Mouse (Mus musculus) megakaryocyte, embryonic 14.5 days (primary cell): ENCODE results near the gene Mat2a.

ENCODE experiments used
- FLI1 ChIP-seq: IDR thresholded peaks from 2 replicates; pipeline ENCODE4 v1.6.1; 2012; ENCODE audit warnings: low read length, inconsistent platforms, mixed read lengths
- GATA1 ChIP-seq: IDR thresholded peaks from 3 replicates; pipeline ENCODE4 v1.6.1; 2012; ENCODE audit warnings: mixed read lengths, low read length, inconsistent platforms, borderline replicate concordance

GRCm38 (mm10) chr6:72484887-72485286 lies 45.5 kb upstream of the Mat2a start:
- TF ChIP-seq GATA1: no peak
- TF ChIP-seq FLI1: no peak
